In the genomic region with DNA sequence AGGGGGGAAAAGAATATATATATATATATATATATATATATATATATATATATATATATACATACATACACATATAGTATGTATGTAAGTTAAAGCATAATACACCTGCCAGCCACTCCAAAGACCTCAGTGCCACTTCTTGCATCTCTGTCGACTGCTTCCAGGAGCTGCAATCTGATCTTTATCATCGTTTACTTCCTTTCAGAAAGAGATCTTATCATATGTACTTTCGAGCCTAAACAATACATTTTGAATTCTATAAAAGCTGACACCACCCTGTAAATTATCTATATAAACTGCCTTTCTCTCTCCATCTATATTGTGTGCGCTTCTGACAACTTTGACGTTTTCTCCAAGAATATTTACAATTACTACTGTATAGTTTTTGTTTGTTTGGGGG, we compare ENCODE assay signal across 8 mouse cellular contexts. TPM values are rescaled to one million over a fixed set of nuclear protein-coding genes. Genes with fewer than 3 reads are reported as not detected.
A peak's percentile ranks its signal among the peaks of the same experiment; 100 is the strongest.
DNase-seq lines count a peak whose midpoint lies in the region; ATAC-seq and TF ChIP-seq lines count a peak whose summit lies in the region.

No protein-coding gene starts in this region.

- peak overlapping the region; percentile 58 for H3K4me2 ChIP-seq in kidney, embryonic 16.5 days (replicated peaks; ENCODE audit: low read depth, low read length)
- peak overlapping the region; percentile 71 for H3K4me2 ChIP-seq in hindbrain, embryonic 14.5 days (replicated peaks)
- peak overlapping the region; percentile 58 for H3K4me2 ChIP-seq in midbrain, embryonic 15.5 days

- no peaks in the 10 kb centered on the region for H3K9me3 ChIP-seq in kidney, embryonic 16.5 days (ENCODE audit: low read length)
- no peaks in the 10 kb centered on the region for H3K9me3 ChIP-seq in hindbrain, embryonic 14.5 days (ENCODE audit: control insufficient read depth, low read length)
- no peaks in the 10 kb centered on the region for H3K9me3 ChIP-seq in midbrain, embryonic 15.5 days

- DNase-seq in kidney, postnatal 36 days, result no peak
- DNase-seq in hindbrain, embryonic 14.5 days (ENCODE audit: low spot score), result no peak
- DNase-seq in frontal cortex, postnatal 36 days (ENCODE audit: low spot score in 2 of 2), result no peak
- DNase-seq in thymus, postnatal 4 days, result no peak
- DNase-seq in layer of hippocampus, adult 11-12 months (ENCODE audit: low spot score), result no peak

- no peak for TF ChIP-seq POLR2A in bone marrow, adult 2 months (IDR thresholded peaks at IDR 0.05; ENCODE audit: borderline replicate concordance, control insufficient read depth, low read depth, low read length)

- H3K27me3 ChIP-seq in kidney, embryonic 16.5 days (ENCODE audit: insufficient read depth, low read length), result no peaks in the 10 kb centered on the region
- no peaks in the 10 kb centered on the region for H3K27me3 ChIP-seq in hindbrain, embryonic 14.5 days (ENCODE audit: control insufficient read depth, insufficient read depth, low read length)
- H3K27me3 ChIP-seq in midbrain, embryonic 15.5 days (replicated peaks), result no peaks in the 10 kb centered on the region

- H3K9ac ChIP-seq in kidney, embryonic 16.5 days (replicated peaks; ENCODE audit: low read length), result peak overlapping the region; percentile 96
- H3K9ac ChIP-seq in hindbrain, embryonic 14.5 days, result peak overlapping the region; percentile 89
- peak overlapping the region; percentile 68 for H3K9ac ChIP-seq in midbrain, embryonic 15.5 days

- WGBS in kidney, embryonic 16.5 days, result 13% methylated on average over 5 of the region's 5 CpGs
- WGBS in bone marrow, adult 2 months, result 1% methylated on average over 5 of the region's 5 CpGs
- 41% methylated on average over 5 of the region's 5 CpGs for WGBS in hindbrain, embryonic 14.5 days
- WGBS in midbrain, embryonic 15.5 days, result 40% methylated on average over 5 of the region's 5 CpGs

- peak overlapping the region; percentile 95; the same call in 1 of the 2 replicates for H3K27ac ChIP-seq in kidney, embryonic 16.5 days (ENCODE audit: low read length)
- no peak overlapping the region for H3K27ac ChIP-seq in bone marrow, adult 2 months (ENCODE audit: control insufficient read depth, insufficient read depth, low read depth, low read length, poor library complexity)
- H3K27ac ChIP-seq in hindbrain, embryonic 14.5 days, result peak overlapping the region; percentile 94
- H3K27ac ChIP-seq in midbrain, embryonic 15.5 days, result peak overlapping the region; percentile 95

- H3K4me1 ChIP-seq in kidney, embryonic 16.5 days (ENCODE audit: insufficient read depth, low read length), result 0 out of 2 replicates have a peak, but pooled peaks cover 3% of the 10 kb centered on the region
- H3K4me1 ChIP-seq in bone marrow, adult 2 months (ENCODE audit: control insufficient read depth, insufficient read depth, low read length), result no peaks in the 10 kb centered on the region; the same call in 1 of the 2 replicates
- H3K4me1 ChIP-seq in hindbrain, embryonic 14.5 days (replicated peaks; ENCODE audit: control insufficient read depth, insufficient read depth, low read length), result peaks cover 9% of the 10 kb centered on the region; the same call in 1 of the 2 replicates
- peaks cover 7% of the 10 kb centered on the region for H3K4me1 ChIP-seq in midbrain, embryonic 15.5 days

- ATAC-seq in kidney, embryonic 16.5 days (ENCODE audit: low FRiP score, low TSS enrichment), result no peak
- no peak; the same call in 1 of the 2 replicates for ATAC-seq in hindbrain, embryonic 14.5 days (ENCODE audit: low FRiP score)
- ATAC-seq in midbrain, embryonic 15.5 days (replicated peaks), result no peak; the same call in 1 of the 2 replicates

- no peak for TF ChIP-seq CTCF in bone marrow, adult 2 months (IDR thresholded peaks at IDR 0.05; ENCODE audit: control insufficient read depth, insufficient read depth, low read length)

- H3K4me3 ChIP-seq in kidney, embryonic 16.5 days (ENCODE audit: low read length), result peak overlapping the region; percentile 77
- H3K4me3 ChIP-seq in bone marrow, adult 2 months (replicated peaks; ENCODE audit: control insufficient read depth, low read depth, low read length), result peak overlapping the region; percentile 90
- peak overlapping the region; percentile 53 for H3K4me3 ChIP-seq in hindbrain, embryonic 14.5 days (replicated peaks; ENCODE audit: low read length)
- H3K4me3 ChIP-seq in midbrain, embryonic 15.5 days, result peak overlapping the region; percentile 56

- 0 out of 2 replicates have a peak, but pooled peaks cover 9% of the 10 kb centered on the region for H3K36me3 ChIP-seq in kidney, embryonic 16.5 days (ENCODE audit: insufficient read depth, low read length)
- H3K36me3 ChIP-seq in hindbrain, embryonic 14.5 days (replicated peaks; ENCODE audit: control insufficient read depth, insufficient read depth), result peaks cover 22% of the 10 kb centered on the region
- 0 out of 2 replicates have a peak, but pooled peaks cover 3% of the 10 kb centered on the region for H3K36me3 ChIP-seq in midbrain, embryonic 15.5 days (replicated peaks)

RNA-seq across cellular contexts. Expression of gene Trmo, which starts 0.7 kb away (rescaled TPM):
- polyA plus RNA-seq in kidney, embryonic 16.5 days (2015; fragmentation: Nextera tagmentation; extraction: Ambion mirVana), result 11.8 and 12.3 TPM in 2 replicates
- 20.7 and 27.0 TPM in 2 replicates for polyA plus RNA-seq in bone marrow, adult 2 months (2011; ENCODE audit: insufficient read depth, insufficient read length, low replicate concordance, missing spikeins)
- 8.6 and 9.7 TPM in 2 replicates for polyA plus RNA-seq in hindbrain, embryonic 14.5 days (2014; fragmentation: Nextera tagmentation; extraction: Ambion mirVana)
- 9.2 and 9.4 TPM in 2 replicates for polyA plus RNA-seq in midbrain, embryonic 15.5 days (2015; fragmentation: Nextera tagmentation; extraction: Ambion mirVana)

RNA-seq across cellular contexts. Expression of gene Hemgn, which starts 24.8 kb away (rescaled TPM):
- polyA plus RNA-seq in kidney, embryonic 16.5 days (2015; fragmentation: Nextera tagmentation; extraction: Ambion mirVana), result 1.4 and 1.5 TPM in 2 replicates
- polyA plus RNA-seq in bone marrow, adult 2 months (2011; ENCODE audit: insufficient read depth, insufficient read length, low replicate concordance, missing spikeins), result 152 and 243 TPM in 2 replicates
- 0.27 TPM in 1 of 2 replicates, not detected in the other for polyA plus RNA-seq in hindbrain, embryonic 14.5 days (2014; fragmentation: Nextera tagmentation; extraction: Ambion mirVana)
- polyA plus RNA-seq in midbrain, embryonic 15.5 days (2015; fragmentation: Nextera tagmentation; extraction: Ambion mirVana), result 0.14 and 0.59 TPM in 2 replicates

RNA-seq across cellular contexts. Expression of gene Foxe1, which starts 45.1 kb away (rescaled TPM):
- polyA plus RNA-seq in kidney, embryonic 16.5 days (2015; fragmentation: Nextera tagmentation; extraction: Ambion mirVana), result not detected in 2 replicates
- polyA plus RNA-seq in bone marrow, adult 2 months (2011; ENCODE audit: insufficient read depth, insufficient read length, low replicate concordance, missing spikeins), result not detected in 2 replicates
- not detected in 2 replicates for polyA plus RNA-seq in hindbrain, embryonic 14.5 days (2014; fragmentation: Nextera tagmentation; extraction: Ambion mirVana)
- polyA plus RNA-seq in midbrain, embryonic 15.5 days (2015; fragmentation: Nextera tagmentation; extraction: Ambion mirVana), result not detected in 2 replicates

Comparison
In these comparisons a context has a peak if more than half of its experiments do, and no peak if none do; other contexts are left out.
1. RNA of gene Hemgn, which starts 24.8 kb away (polyA plus RNA-seq): 152 to 243 TPM in bone marrow, adult 2 months; 1.4 to 1.5 TPM in kidney, embryonic 16.5 days, 0.27 TPM in hindbrain, embryonic 14.5 days and 0.14 to 0.59 TPM in midbrain, embryonic 15.5 days; every median in the first group is over 10 times any median in the second.
2. Peak in every context shown above with its lines, with median percentiles within 50 percentile points of each other: H3K4me2 ChIP-seq, H3K4me3 ChIP-seq and H3K9ac ChIP-seq.